Mouse (Mus musculus) embryonic facial prominence, embryonic 11.5 days (tissue): Measurements from ENCODE around the gene Lpin2. TPM values are rescaled to one million over a fixed set of nuclear protein-coding genes. Genes with fewer than 3 reads are reported as not detected.

ENCODE experiments used
- ATAC-seq: fragments of 200-750 bp; cut with Nextera tagmentation; replicated peaks from 2 replicates; pipeline ENCODE4 v1.8.0; 2017; ENCODE audit warnings: low read depth; ENCODE audit not compliant: insufficient number of reproducible peaks, low FRiP score, low TSS enrichment
- DNase-seq: peaks from one replicate; pipeline ENCODE4 v3.0.0-alpha.2; 2015; ENCODE audit warnings: low spot score
- H3K27ac ChIP-seq: fragments of 300-500 bp; sonication (generic); replicated peaks from 2 replicates; pipeline ENCODE4 v1.5.1; 2014; ENCODE audit warnings: mild to moderate bottlenecking, low read depth, low read length, control low read depth
- H3K27me3 ChIP-seq: fragments of 300-500 bp; sonication (generic); 2 replicates; pipeline ENCODE4 v1.6.1; 2014; ENCODE audit warnings: mild to moderate bottlenecking, low read length, moderate library complexity, mixed read lengths; ENCODE audit not compliant: control insufficient read depth, insufficient read depth
- H3K36me3 ChIP-seq: fragments of 300-500 bp; sonication (generic); replicated peaks from 2 replicates; pipeline ENCODE4 v1.6.1; 2014; ENCODE audit warnings: low read depth, mild to moderate bottlenecking, low read length, moderate library complexity, mixed read lengths; ENCODE audit not compliant: control insufficient read depth, insufficient read depth
- H3K4me1 ChIP-seq: fragments of 300-500 bp; sonication (generic); 2 replicates; pipeline ENCODE4 v1.6.1; 2014; ENCODE audit warnings: low read length, mixed read lengths; ENCODE audit not compliant: control insufficient read depth, insufficient read depth
- H3K4me2 ChIP-seq: fragments of 300-500 bp; sonication (generic); 2 replicates; pipeline ENCODE4 v1.6.1; 2014; ENCODE audit warnings: low read depth, mild to moderate bottlenecking, control low read depth, low read length, moderate library complexity
- H3K4me3 ChIP-seq: fragments of 300-500 bp; sonication (generic); 2 replicates; pipeline ENCODE4 v1.5.1; 2014; ENCODE audit warnings: low read depth, low read length, control low read depth
- H3K9ac ChIP-seq: fragments of 300-500 bp; sonication (generic); replicated peaks from 2 replicates; pipeline ENCODE4 v1.6.1; 2014; ENCODE audit warnings: mild to moderate bottlenecking, control low read depth, low read length
- H3K9me3 ChIP-seq: fragments of 300-500 bp; sonication (generic); replicated peaks from 2 replicates; pipeline ENCODE4 v1.6.1; 2016; ENCODE audit warnings: mild to moderate bottlenecking, low read length, inconsistent platforms, mixed read lengths; ENCODE audit not compliant: control insufficient read depth
- WGBS: fragments of 180-500 bp; shearing (Covaris S2); extraction: QIAGEN DNeasy Blood & Tissue Kit; methylation state at CpG from one replicate; pipeline ENCODE4 v1.1.7; 2014; 5-methylcytosine and 5-hydroxymethylcytosine counted together
- polyA plus RNA-seq: library from polyadenylated mRNA; unstranded; fragments of >200 nt; fragmentation: Nextera tagmentation; extraction: Ambion mirVana; gene quantifications from 2 replicates; pipeline ENCODE4 v1.2.1, GENCODE M21; 2014

Lpin2 gene
- polyA plus RNA-seq, 1 experiment from 2014 or later = 46.3 TPM

GRCm38 (mm10) chr17:71292897-71293296, 110.5 kb downstream of the Lpin2 start:
- no peak overlapping the region for H3K9ac ChIP-seq
- H3K27ac ChIP-seq = no peak overlapping the region
- H3K9me3 ChIP-seq = no peaks in the 10 kb centered on the region
- no peak overlapping the region for H3K4me2 ChIP-seq
- ATAC-seq = no peak
- no peaks in the 10 kb centered on the region for H3K4me1 ChIP-seq
- H3K36me3 ChIP-seq = no peaks in the 10 kb centered on the region
- no peaks in the 10 kb centered on the region for H3K27me3 ChIP-seq
- H3K4me3 ChIP-seq = no peak overlapping the region
- no peak for DNase-seq
- 81% methylated on average over 4 of the region's 4 CpGs for WGBS

- no peaks in the 10 kb centered on the region for H3K9me3 ChIP-seq
- no peak overlapping the region for H3K4me2 ChIP-seq
- no peaks in the 10 kb centered on the region for H3K4me1 ChIP-seq
- 89% methylated on average over 3 of the region's 3 CpGs for WGBS
- no peaks in the 10 kb centered on the region for H3K36me3 ChIP-seq
- no peak overlapping the region for H3K9ac ChIP-seq
- H3K27ac ChIP-seq = no peak overlapping the region
- no peaks in the 10 kb centered on the region for H3K27me3 ChIP-seq
- no peak overlapping the region for H3K4me3 ChIP-seq
- no peak for ATAC-seq
- no peak for DNase-seq
Observed at GRCm38 (mm10) chr17:71294570-71294969, 112.2 kb downstream of the Lpin2 start.

Other genes starting within 250 kb of the Lpin2 start
- gene Myom1, start 179.9 kb upstream of the Lpin2 start, polyA plus RNA-seq = 4.7 and 5.9 TPM in 2 replicates
- gene Myl12a, start 179.7 kb upstream of the Lpin2 start, polyA plus RNA-seq = 595 and 613 TPM in 2 replicates
- gene Emilin2, start 129.4 kb downstream of the Lpin2 start, polyA plus RNA-seq = 16.9 and 19.9 TPM in 2 replicates